Mouse (Mus musculus): ENCODE measurements at regions not wholly inside any gene's neighbourhood (a gene's known extent, or its start where the extent isn't known, plus 50 kb on each side); places are given as distances from the start of the nearest gene placed in this dataset.

DNA sequence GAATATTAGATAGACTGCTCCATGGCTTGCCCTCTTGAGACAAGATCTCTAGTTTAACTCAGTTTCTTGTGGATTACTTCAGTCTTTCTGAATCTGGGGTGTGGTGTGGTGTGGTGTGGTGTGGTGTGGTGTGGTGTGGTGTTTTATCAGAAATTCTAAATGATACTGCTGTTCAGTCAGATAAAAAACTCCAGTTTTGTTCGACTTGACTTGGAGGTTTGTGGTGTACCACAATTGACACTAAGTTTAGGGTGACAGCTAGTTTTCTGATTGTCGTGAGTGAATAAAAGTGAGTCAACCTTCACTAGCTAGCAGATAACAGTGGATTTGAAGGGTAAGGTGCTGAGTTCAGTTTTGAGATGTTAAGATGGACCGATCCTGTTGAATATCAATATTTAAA is 89.5 kb upstream of the Cdkn2b start:
- TF ChIP-seq CTCF (IDR thresholded peaks at IDR 0.05; ENCODE audit: extremely low read depth, insufficient read length, insufficient replicate concordance, low read depth, low read length) (no peak), POLR2A (IDR thresholded peaks at IDR 0.05; ENCODE audit: low read depth, low read length) (no peak)

Measured in small intestine, adult 2 months (tissue).